Mouse (Mus musculus): ENCODE results near the gene Dact1. TPM values are rescaled to one million over a fixed set of nuclear protein-coding genes. Genes with fewer than 3 reads are reported as not detected.

Dact1 gene
- total and polyA plus RNA-seq, 3 experiments, result 2.7 to 4.6 (median 3.7) TPM

DNA sequence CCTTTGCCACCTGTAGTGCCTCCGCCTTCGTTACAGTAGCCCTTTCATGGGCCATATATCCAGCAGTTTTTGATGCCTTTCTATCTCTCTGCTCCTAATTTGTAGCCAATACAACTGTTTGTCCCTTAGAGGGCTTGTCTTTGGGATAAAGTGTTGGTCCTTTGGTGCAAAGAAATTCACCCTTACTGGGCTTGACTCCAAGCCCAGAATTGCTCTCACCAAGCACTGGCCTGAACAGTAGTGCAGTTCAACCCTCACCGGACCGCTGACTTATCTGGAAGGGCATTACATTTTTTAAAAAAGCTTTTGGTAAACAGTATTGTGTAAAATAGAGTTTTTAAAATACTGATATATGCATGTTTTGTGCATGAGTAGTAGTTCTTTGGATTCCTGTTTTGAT lies 9.9 kb downstream of the Dact1 start:
- H3K27ac ChIP-seq (ENCODE audit: insufficient read depth, low read depth), result no peak overlapping the region
- H3K4me1 ChIP-seq (ENCODE audit: control insufficient read depth in 1 of 2, insufficient read depth in 2 of 2), result no peaks in the 10 kb centered on the region
- no peak overlapping the region for H3K9ac ChIP-seq (ENCODE audit: insufficient read depth, low read depth)
- no peaks in the 10 kb centered on the region for H3K79me2 ChIP-seq (replicated peaks; ENCODE audit: control insufficient read depth, extremely low read depth, insufficient read depth, poor library complexity, severe bottlenecking)
- dilution Hi-C loops (cut with MboI; ENCODE audit: extremely low pct_ligation_motif_present, extremely low pct_unique_long_range_greater_than_20kb, low sequenced_read_pairs), result no loop called here
- no peaks in the 10 kb centered on the region for H3K9me3 ChIP-seq (replicated peaks; ENCODE audit: low read length)
- no peak overlapping the region for H3K4me2 ChIP-seq (ENCODE audit: insufficient read depth, low read depth, poor library complexity, severe bottlenecking)
- TF ChIP-seq ZMIZ1 (IDR thresholded peaks at IDR 0.05; ENCODE audit: low read depth, low read length), result no peak
- no peak for TF ChIP-seq MXI1 (IDR thresholded peaks at IDR 0.05; ENCODE audit: low read depth, low read length)
- no peak for TF ChIP-seq RCOR1 (conservative IDR thresholded peaks at IDR 0.05; ENCODE audit: low read depth, low read length)
- no peak for TF ChIP-seq GABPA (IDR thresholded peaks at IDR 0.05; ENCODE audit: insufficient replicate concordance, low read depth, low read length)
- no peak for TF ChIP-seq TBP (conservative IDR thresholded peaks at IDR 0.05; ENCODE audit: low read depth, low read length)
- in situ Hi-C loops (cut with MboI; ENCODE audit: low pct_ligation_motif_present, low pct_unique_long_range_greater_than_20kb, low sequenced_read_pairs), result loop anchor here (25.0 kb wide), 1 partner anchor 393 kb away; no protein-coding TSS in a partner anchor
- peaks cover 5 to 26% of the 10 kb centered on the region in 2 experiments for H3K36me3 ChIP-seq (replicated peaks in 1 of 2; ENCODE audit: control insufficient read depth in 1 of 2, insufficient read depth in 1 of 2, low read length in 1 of 2)
- DNase-seq (ENCODE audit: extremely low read depth), result no peak
- no peak overlapping the region for H3K4me3 ChIP-seq (replicated peaks in 1 of 3; ENCODE audit: low read depth in 2 of 3, low read length in 2 of 3, poor library complexity in 1 of 3)
- no peaks in the 10 kb centered on the region for H3K27me3 ChIP-seq (replicated peaks)

- Histone ChIP-seq H3K36me3 (replicated peaks in 1 of 2; ENCODE audit: control insufficient read depth in 1 of 2, insufficient read depth in 1 of 2, low read length in 1 of 2) (no peaks in the 10 kb centered on the region), H3K27ac (ENCODE audit: insufficient read depth, low read depth) (no peak overlapping the region), H3K9me3 (replicated peaks; ENCODE audit: low read length) (no peaks in the 10 kb centered on the region), H3K4me2 (ENCODE audit: insufficient read depth, low read depth, poor library complexity, severe bottlenecking) (no peak overlapping the region), H3K27me3 (replicated peaks) (no peaks in the 10 kb centered on the region), H3K4me1 (ENCODE audit: control insufficient read depth in 1 of 2, insufficient read depth in 2 of 2) (peaks cover 2 to 4% of the 10 kb centered on the region in 2 experiments; a peak in 2 of 4 replicates), H3K9ac (ENCODE audit: insufficient read depth, low read depth) (no peak overlapping the region), H3K4me3 (replicated peaks in 1 of 3; ENCODE audit: low read depth in 2 of 3, low read length in 2 of 3, poor library complexity in 1 of 3) (no peak overlapping the region), H3K79me2 (replicated peaks; ENCODE audit: control insufficient read depth, extremely low read depth, insufficient read depth, poor library complexity, severe bottlenecking) (no peaks in the 10 kb centered on the region)
- TF ChIP-seq CHD2 (IDR thresholded peaks at IDR 0.05; ENCODE audit: low read length), result no peak
- in situ Hi-C loops (cut with MboI; ENCODE audit: low pct_ligation_motif_present, low pct_unique_long_range_greater_than_20kb, low sequenced_read_pairs), result no loop called here
- no peak for DNase-seq (ENCODE audit: extremely low read depth)
- dilution Hi-C loops (cut with MboI; ENCODE audit: extremely low pct_ligation_motif_present, extremely low pct_unique_long_range_greater_than_20kb, low sequenced_read_pairs), result no loop called here
Measured at GRCm38 (mm10) chr12:71332646-71333045, 23.0 kb downstream of the Dact1 start.

DNA sequence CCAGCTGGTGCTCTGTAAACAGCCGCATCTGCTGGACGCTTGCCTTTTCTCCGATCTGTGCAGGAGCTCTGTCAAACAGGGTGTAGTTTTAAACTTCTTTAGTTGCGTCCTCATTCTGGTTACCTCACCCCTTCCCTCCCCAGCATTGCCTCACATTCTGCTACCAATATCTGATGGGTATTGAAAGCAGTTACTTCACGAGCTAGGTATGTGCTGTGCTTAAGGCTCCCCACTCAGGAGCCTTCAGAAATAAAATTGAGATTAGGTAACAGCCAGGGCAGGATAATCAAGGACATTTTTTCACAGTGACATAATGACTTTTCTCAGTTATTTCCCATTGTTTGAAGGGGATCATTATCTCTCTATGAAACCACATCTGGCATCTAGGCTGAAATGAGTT lies 23.9 kb downstream of the Dact1 start:
- DNase-seq (ENCODE audit: extremely low read depth), result no peak
- Histone ChIP-seq H3K79me2 (replicated peaks; ENCODE audit: control insufficient read depth, extremely low read depth, insufficient read depth, poor library complexity, severe bottlenecking) (no peaks in the 10 kb centered on the region), H3K9me3 (replicated peaks; ENCODE audit: low read length) (no peaks in the 10 kb centered on the region), H3K27ac (ENCODE audit: insufficient read depth, low read depth) (no peak overlapping the region), H3K36me3 (replicated peaks in 1 of 2; ENCODE audit: control insufficient read depth in 1 of 2, insufficient read depth in 1 of 2, low read length in 1 of 2) (no peaks in the 10 kb centered on the region), H3K4me1 (ENCODE audit: control insufficient read depth in 1 of 2, insufficient read depth in 2 of 2) (peaks cover 2 to 4% of the 10 kb centered on the region in 2 experiments; a peak in 2 of 4 replicates), H3K27me3 (replicated peaks) (no peaks in the 10 kb centered on the region), H3K9ac (ENCODE audit: insufficient read depth, low read depth) (no peak overlapping the region), H3K4me3 (replicated peaks in 1 of 3; ENCODE audit: low read depth in 2 of 3, low read length in 2 of 3, poor library complexity in 1 of 3) (no peak overlapping the region), H3K4me2 (ENCODE audit: insufficient read depth, low read depth, poor library complexity, severe bottlenecking) (no peak overlapping the region)
- TF ChIP-seq ZKSCAN1 (IDR thresholded peaks at IDR 0.05; ENCODE audit: borderline replicate concordance, low read depth, low read length) (no peak), BHLHE40 (IDR thresholded peaks at IDR 0.05; ENCODE audit: low read depth, low read length) (no peak), CTCF (conservative IDR thresholded peaks at IDR 0.05 in 1 of 2, IDR thresholded peaks at IDR 0.05 in 1 of 2; ENCODE audit: low read depth in 2 of 2, low read length in 2 of 2) (no peak), POLR2A (IDR thresholded peaks at IDR 0.05; ENCODE audit: low read depth, low read length) (no peak), USF2 (conservative IDR thresholded peaks at IDR 0.05; ENCODE audit: low read depth, low read length) (no peak), JUND (conservative IDR thresholded peaks at IDR 0.05; ENCODE audit: low read depth, low read length) (no peak), SMC3 (IDR thresholded peaks at IDR 0.05; ENCODE audit: low read depth, low read length) (no peak), MYC (IDR thresholded peaks at IDR 0.05; ENCODE audit: low read depth, low read length) (no peak), ZNF384 (IDR thresholded peaks at IDR 0.05; ENCODE audit: low read depth, low read length) (no peak), USF1 (IDR thresholded peaks at IDR 0.05; ENCODE audit: low read depth, low read length) (no peak), MXI1 (IDR thresholded peaks at IDR 0.05; ENCODE audit: low read depth, low read length) (no peak), MAX (IDR thresholded peaks at IDR 0.05; ENCODE audit: low read length) (no peak), KAT2A (IDR thresholded peaks at IDR 0.05; ENCODE audit: insufficient replicate concordance, low read length) (no peak), HCFC1 (IDR thresholded peaks at IDR 0.05; ENCODE audit: low read depth, low read length) (no peak), POLR2AphosphoS2 (IDR thresholded peaks at IDR 0.05; ENCODE audit: low read depth, low read length) (no peak), NRF1 (IDR thresholded peaks at IDR 0.05; ENCODE audit: low read depth, low read length) (no peak), SIN3A (IDR thresholded peaks at IDR 0.05; ENCODE audit: low read length) (no peak), JUN (IDR thresholded peaks at IDR 0.05; ENCODE audit: insufficient read depth, low read depth, low read length) (no peak), RAD21 (IDR thresholded peaks at IDR 0.05; ENCODE audit: low read depth, low read length) (no peak)
- dilution Hi-C loops (cut with MboI; ENCODE audit: extremely low pct_ligation_motif_present, extremely low pct_unique_long_range_greater_than_20kb, low sequenced_read_pairs), result no loop called here
- in situ Hi-C loops (cut with MboI; ENCODE audit: low pct_ligation_motif_present, low pct_unique_long_range_greater_than_20kb, low sequenced_read_pairs), result no loop called here

Data from CH12.LX (cell line).